Mouse (Mus musculus) skeletal muscle tissue, adult 2 months (tissue): ENCODE measurements around the gene Zfp770.

Source experiments
- DNase-seq: peaks from one replicate; pipeline ENCODE4 v3.0.0-alpha.2; 2012; ENCODE audit warnings: low read depth, low spot score

The Zfp770 gene

DNA sequence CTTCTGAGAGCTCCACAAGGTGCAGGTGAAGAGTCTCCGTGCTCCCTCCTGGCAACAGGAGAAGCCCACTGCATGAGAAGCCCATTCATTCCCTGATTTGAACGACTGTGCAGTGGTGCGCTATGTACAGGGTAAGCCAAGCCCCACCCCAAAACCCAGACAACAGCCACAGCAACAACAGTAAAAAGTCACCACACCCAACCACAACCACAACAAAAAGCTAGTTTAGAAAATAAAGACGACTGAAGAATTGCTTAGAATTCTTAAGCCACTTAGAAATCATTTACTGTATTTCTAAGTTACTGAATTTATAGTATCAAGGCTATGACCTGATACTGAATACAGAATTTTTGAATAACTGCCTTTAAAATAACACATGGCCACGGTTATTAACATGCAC is 56.4 kb downstream of the Zfp770 start:
- DNase-seq = no peak

DNA sequence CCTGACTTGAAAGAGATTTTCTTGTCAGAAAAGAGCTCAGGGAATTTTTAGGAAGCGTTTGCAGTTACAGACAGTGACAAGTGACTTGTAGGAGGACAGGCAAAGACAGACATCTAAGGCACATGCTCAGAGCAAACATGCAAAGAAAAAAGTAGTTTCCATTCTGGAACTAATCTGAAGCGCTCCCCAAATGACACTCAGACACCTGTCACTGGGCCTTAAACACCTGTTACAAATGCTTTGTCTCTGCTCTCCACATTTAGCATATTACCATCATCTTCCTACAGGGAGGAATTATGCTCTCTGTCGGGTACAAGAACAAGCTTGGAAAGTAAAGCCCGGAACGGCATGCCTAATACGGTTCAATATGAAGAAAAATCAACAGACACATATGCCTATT is 57.4 kb downstream of the Zfp770 start:
- no peak for DNase-seq
